In the genomic region with DNA sequence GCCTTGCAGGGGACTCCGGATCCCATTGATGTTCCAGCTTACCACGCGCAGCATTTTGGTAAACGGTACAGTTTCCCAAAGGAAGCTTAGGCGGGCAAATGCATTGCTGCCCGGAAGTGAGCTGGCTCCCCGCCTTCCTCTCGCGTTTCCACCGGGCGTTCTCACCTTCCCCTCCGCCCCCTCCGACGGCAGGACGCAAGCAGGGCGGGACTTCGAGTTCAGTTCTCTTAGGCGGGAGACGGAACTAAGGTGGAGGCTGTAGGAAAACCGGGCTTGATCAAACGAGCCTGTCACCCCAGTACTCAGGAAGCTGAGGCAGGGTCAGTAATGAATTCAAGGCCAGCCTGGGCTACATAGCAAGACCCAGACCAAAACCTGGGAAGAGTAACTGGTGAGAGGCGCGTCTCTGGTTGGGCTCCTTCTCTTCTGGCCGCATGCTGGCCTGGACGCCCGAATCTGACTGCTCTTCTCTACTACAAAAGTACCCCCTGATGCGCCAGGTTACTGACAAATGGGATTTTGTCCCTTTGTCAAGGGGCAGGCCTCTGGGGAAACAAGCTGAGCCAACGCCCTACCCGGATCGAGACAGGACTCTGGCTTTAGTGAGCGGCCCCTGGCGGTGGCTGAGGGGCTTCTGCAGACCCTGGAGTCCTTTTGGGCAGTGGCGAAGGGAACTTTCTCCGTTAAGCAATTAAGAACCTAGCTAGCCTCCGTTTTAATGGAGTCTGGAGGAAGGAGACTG, we compare ENCODE assay signal across 8 mouse cellular contexts. TPM values are rescaled to one million over a fixed set of nuclear protein-coding genes. Genes with fewer than 3 reads are reported as not detected.
DNase-seq lines count a peak whose midpoint lies in the region; ATAC-seq lines count a peak whose summit lies in the region.

A gene (plus strand): TSS at position 207 of the 742 bp plus-strand sequence.

- no peaks in the 10 kb centered on the region for H3K27me3 ChIP-seq in hindbrain, embryonic 11.5 days (ENCODE audit: control insufficient read depth, insufficient read depth, low read length)

- H3K9ac ChIP-seq in hindbrain, embryonic 11.5 days (ENCODE audit: low read depth, low read length): peak within 1 kb of the TSS; percentile 54

- peak; percentile 91 for ATAC-seq in hindbrain, embryonic 11.5 days (ENCODE audit: low FRiP score)

- peak within 1 kb of the TSS; percentile 41 for H3K4me2 ChIP-seq in hindbrain, embryonic 11.5 days (replicated peaks; ENCODE audit: low read depth, low read length)

- DNase-seq in Muller cell, postnatal 12 days (ENCODE audit: inconsistent ontology term): peak; percentile 87
- peak; percentile 77 for DNase-seq in cerebellum, adult 9-11 months
- peak; percentile 30 to 75 for DNase-seq in frontal cortex, adult 2 months (ENCODE audit: extremely low spot score in 1 of 2, low spot score in 1 of 2)
- DNase-seq in hindbrain, embryonic 11.5 days (ENCODE audit: low spot score): peak; percentile 77
- peak; percentile 42 to 59 for DNase-seq in layer of hippocampus, postnatal 14 days (ENCODE audit: low spot score in 2 of 2)
- DNase-seq in lung, postnatal 14 days: peak; percentile 82
- peak; percentile 42 for DNase-seq in retina, adult 2 months (ENCODE audit: low read depth, low spot score)
- DNase-seq in thymus, postnatal 36 days: peak; percentile 71 to 81

- no peaks in the 10 kb centered on the region for H3K36me3 ChIP-seq in hindbrain, embryonic 11.5 days (ENCODE audit: control insufficient read depth, insufficient read depth, low read length)

- peak within 1 kb of the TSS; percentile 45 for H3K4me3 ChIP-seq in hindbrain, embryonic 11.5 days (ENCODE audit: low read depth, low read length)

- H3K4me1 ChIP-seq in hindbrain, embryonic 11.5 days (replicated peaks; ENCODE audit: control insufficient read depth, insufficient read depth, low read length): no peaks in the 10 kb centered on the region

- 17% methylated on average over 29 of the region's 35 CpGs for WGBS in hindbrain, embryonic 11.5 days

- H3K27ac ChIP-seq in hindbrain, embryonic 11.5 days (ENCODE audit: low read depth, low read length): no peak within 1 kb of the TSS

- H3K9me3 ChIP-seq in hindbrain, embryonic 11.5 days (ENCODE audit: control insufficient read depth, low read length): no peaks in the 10 kb centered on the region

RNA-seq across cellular contexts. Expression of the gene that starts here (rescaled TPM):
- polyA plus RNA-seq in frontal cortex, adult 2 months (2012; rRNA removed): 1.8 and 1.9 TPM in 2 replicates
- 7.1 and 8.1 TPM in 2 replicates for polyA plus RNA-seq in hindbrain, embryonic 11.5 days (2014; fragmentation: Nextera tagmentation; extraction: Ambion mirVana)
- total RNA-seq in layer of hippocampus, postnatal 14 days (2021): 1 to 10 TPM; 1.5 to 2.1 TPM
